Mouse (Mus musculus) forebrain, embryonic 16.5 days (tissue): ENCODE results near the gene Zfp365. TPM values are rescaled to one million over a fixed set of nuclear protein-coding genes. Genes with fewer than 3 reads are reported as not detected.
A peak's percentile ranks its signal among the peaks of the same experiment; 100 is the strongest.

Experiments used
- ATAC-seq: fragments of 200-750 bp; cut with Nextera tagmentation; 2 replicates; pipeline ENCODE4 v1.8.0; 2017; ENCODE audit warnings: mild to moderate bottlenecking, moderate library complexity
- H3K27ac ChIP-seq: fragments of 300-500 bp; sonication (generic); 2 replicates; pipeline ENCODE4 v1.5.1; 2014; ENCODE audit warnings: low read length, control low read depth
- H3K27me3 ChIP-seq: fragments of 300-500 bp; sonication (generic); replicated peaks from 2 replicates; pipeline ENCODE4 v1.6.1; 2014; ENCODE audit warnings: low read length; ENCODE audit not compliant: control insufficient read depth, insufficient read depth
- H3K36me3 ChIP-seq: fragments of 300-500 bp; sonication (generic); 2 replicates; pipeline ENCODE4 v1.6.1; 2014; ENCODE audit not compliant: control insufficient read depth, insufficient read depth
- H3K4me1 ChIP-seq: fragments of 300-500 bp; sonication (generic); replicated peaks from 2 replicates; pipeline ENCODE4 v1.6.1; 2014; ENCODE audit warnings: low read length; ENCODE audit not compliant: control insufficient read depth, insufficient read depth
- H3K4me2 ChIP-seq: fragments of 300-500 bp; sonication (generic); 2 replicates; pipeline ENCODE4 v1.6.1; 2014; ENCODE audit warnings: mild to moderate bottlenecking, low read length, control low read depth
- H3K4me3 ChIP-seq: fragments of 300-500 bp; sonication (generic); replicated peaks from 2 replicates; pipeline ENCODE4 v1.5.1; 2014; ENCODE audit warnings: mild to moderate bottlenecking, low read length, control low read depth
- H3K9ac ChIP-seq: fragments of 300-500 bp; sonication (generic); replicated peaks from 2 replicates; pipeline ENCODE4 v1.6.1; 2014; ENCODE audit warnings: low read depth, low read length, control low read depth
- H3K9me3 ChIP-seq: fragments of 300-500 bp; sonication (generic); 2 replicates; pipeline ENCODE4 v1.6.1; 2016; ENCODE audit warnings: low read length; ENCODE audit not compliant: control insufficient read depth
- WGBS: fragments of 180-500 bp; shearing (Covaris S2); extraction: QIAGEN DNeasy Blood & Tissue Kit; methylation state at CpG from one replicate; pipeline ENCODE4 v1.1.7; 2014; 5-methylcytosine and 5-hydroxymethylcytosine counted together
- polyA plus RNA-seq: library from polyadenylated mRNA; unstranded; fragments of >200 nt; fragmentation: Nextera tagmentation; extraction: Ambion mirVana; gene quantifications from 2 replicates; pipeline ENCODE4 v1.2.1, GENCODE M21; 2015

Zfp365 gene
- polyA plus RNA-seq, 1 experiment from 2014 or later = 4.9 TPM

DNA sequence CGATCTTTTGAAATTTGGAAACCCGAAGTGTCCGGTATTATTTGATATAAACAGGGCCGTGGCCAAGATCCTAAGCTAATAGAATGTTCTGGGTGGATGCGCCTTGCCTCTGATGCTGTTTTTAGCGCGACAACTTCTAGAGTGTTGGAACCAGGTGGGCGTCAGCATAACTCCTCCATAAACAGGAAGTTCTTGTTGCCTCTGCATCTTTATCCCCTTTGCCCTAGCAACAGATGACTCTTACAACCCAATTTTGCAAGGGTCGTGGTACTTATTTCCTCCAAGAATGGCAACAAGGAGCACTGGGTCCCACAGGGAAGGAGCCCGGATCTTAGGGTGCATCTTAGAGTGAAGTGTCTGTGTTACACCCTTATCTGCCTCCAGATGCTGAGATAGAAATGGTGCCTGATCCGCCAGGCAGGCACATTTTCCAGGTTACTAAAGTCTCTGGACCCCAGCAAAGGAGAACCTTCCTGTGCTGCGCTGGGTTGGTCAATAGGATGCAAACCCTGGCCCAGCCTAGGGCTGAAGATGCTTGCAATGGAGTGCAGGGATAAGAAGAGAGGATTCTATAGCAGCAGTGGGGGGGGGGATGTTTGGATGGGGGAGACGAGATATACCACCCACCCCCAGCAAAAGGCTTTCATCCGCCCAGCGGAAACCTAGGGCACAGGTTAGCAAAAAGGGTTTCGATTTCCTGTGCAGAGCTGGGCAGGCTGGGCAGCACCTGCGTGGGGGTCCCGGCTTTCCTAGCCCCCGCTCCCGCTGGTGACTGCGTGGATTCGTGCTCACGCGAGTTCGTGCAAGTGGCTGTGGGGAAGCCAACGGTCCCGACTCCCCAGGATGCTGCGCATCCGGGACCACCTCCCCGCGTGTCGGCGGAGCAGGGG is 770 bp downstream of the Zfp365 start:
- Histone ChIP-seq H3K4me2 (peak overlapping the region; percentile 96), H3K36me3 (no peaks in the 10 kb centered on the region), H3K9ac (peak overlapping the region; percentile 83), H3K27me3 (no peaks in the 10 kb centered on the region), H3K9me3 (no peaks in the 10 kb centered on the region), H3K4me1 (peaks cover 6% of the 10 kb centered on the region; the same call in 1 of the 2 replicates), H3K4me3 (peak overlapping the region; percentile 77), H3K27ac (no peak overlapping the region)
- ATAC-seq = peak; percentile 49
- 20% methylated on average over 32 of the region's 33 CpGs for WGBS

- H3K9me3 ChIP-seq = no peaks in the 10 kb centered on the region
- H3K27me3 ChIP-seq = no peaks in the 10 kb centered on the region
- no peak overlapping the region for H3K9ac ChIP-seq
- H3K4me2 ChIP-seq = no peak overlapping the region
- peaks cover 6% of the 10 kb centered on the region; the same call in 1 of the 2 replicates for H3K4me1 ChIP-seq
- no peaks in the 10 kb centered on the region for H3K36me3 ChIP-seq
- H3K4me3 ChIP-seq = no peak overlapping the region
- ATAC-seq = no peak
- H3K27ac ChIP-seq = no peak overlapping the region
- 93% methylated on average over 4 of the region's 4 CpGs for WGBS
Measured at GRCm38 (mm10) chr10:67907931-67908330, 4.5 kb downstream of the Zfp365 start.

GRCm38 (mm10) chr10:67906926-67907325 is 5.5 kb downstream of the Zfp365 start:
- 88% methylated on average over 2 of the region's 2 CpGs for WGBS
- H3K36me3 ChIP-seq = no peaks in the 10 kb centered on the region
- H3K9ac ChIP-seq = no peak overlapping the region
- H3K4me1 ChIP-seq = peaks cover 3% of the 10 kb centered on the region; the same call in 1 of the 2 replicates
- H3K4me3 ChIP-seq = no peak overlapping the region
- H3K4me2 ChIP-seq = no peak overlapping the region
- no peak for ATAC-seq
- H3K9me3 ChIP-seq = no peaks in the 10 kb centered on the region
- H3K27me3 ChIP-seq = no peaks in the 10 kb centered on the region
- no peak overlapping the region for H3K27ac ChIP-seq

- ATAC-seq = no peak
- Histone ChIP-seq H3K4me3 (no peak overlapping the region), H3K27ac (no peak overlapping the region), H3K4me1 (no peaks in the 10 kb centered on the region), H3K36me3 (no peaks in the 10 kb centered on the region), H3K27me3 (no peaks in the 10 kb centered on the region), H3K9me3 (no peaks in the 10 kb centered on the region), H3K4me2 (no peak overlapping the region), H3K9ac (no peak overlapping the region)
- WGBS = 84% methylated on average over 4 of the region's 4 CpGs
Measured at GRCm38 (mm10) chr10:67906063-67906462, 6.4 kb downstream of the Zfp365 start.

- no peak for ATAC-seq
- Histone ChIP-seq H3K4me2 (no peak overlapping the region), H3K4me3 (no peak overlapping the region), H3K9ac (no peak overlapping the region), H3K4me1 (no peaks in the 10 kb centered on the region), H3K36me3 (no peaks in the 10 kb centered on the region), H3K27ac (no peak overlapping the region), H3K9me3 (no peaks in the 10 kb centered on the region), H3K27me3 (no peaks in the 10 kb centered on the region)
- WGBS = 73% methylated on average over 7 of the region's 7 CpGs
Measured at GRCm38 (mm10) chr10:67903387-67903786, 9.1 kb downstream of the Zfp365 start.

- H3K27me3 ChIP-seq = no peaks in the 10 kb centered on the region
- H3K4me1 ChIP-seq = no peaks in the 10 kb centered on the region
- H3K27ac ChIP-seq = no peak overlapping the region
- ATAC-seq = no peak
- no peak overlapping the region for H3K4me3 ChIP-seq
- H3K4me2 ChIP-seq = no peak overlapping the region
- H3K36me3 ChIP-seq = no peaks in the 10 kb centered on the region
- 12% methylated on average over 5 of the region's 5 CpGs for WGBS
- no peak overlapping the region for H3K9ac ChIP-seq
- H3K9me3 ChIP-seq = no peaks in the 10 kb centered on the region
Measured at GRCm38 (mm10) chr10:67901179-67901578, 11.3 kb downstream of the Zfp365 start.

- 79% methylated on average over 4 of the region's 4 CpGs for WGBS
- no peak overlapping the region for H3K4me3 ChIP-seq
Measured at GRCm38 (mm10) chr10:67898949-67899675, 13.3 kb downstream of the Zfp365 start.

DNA sequence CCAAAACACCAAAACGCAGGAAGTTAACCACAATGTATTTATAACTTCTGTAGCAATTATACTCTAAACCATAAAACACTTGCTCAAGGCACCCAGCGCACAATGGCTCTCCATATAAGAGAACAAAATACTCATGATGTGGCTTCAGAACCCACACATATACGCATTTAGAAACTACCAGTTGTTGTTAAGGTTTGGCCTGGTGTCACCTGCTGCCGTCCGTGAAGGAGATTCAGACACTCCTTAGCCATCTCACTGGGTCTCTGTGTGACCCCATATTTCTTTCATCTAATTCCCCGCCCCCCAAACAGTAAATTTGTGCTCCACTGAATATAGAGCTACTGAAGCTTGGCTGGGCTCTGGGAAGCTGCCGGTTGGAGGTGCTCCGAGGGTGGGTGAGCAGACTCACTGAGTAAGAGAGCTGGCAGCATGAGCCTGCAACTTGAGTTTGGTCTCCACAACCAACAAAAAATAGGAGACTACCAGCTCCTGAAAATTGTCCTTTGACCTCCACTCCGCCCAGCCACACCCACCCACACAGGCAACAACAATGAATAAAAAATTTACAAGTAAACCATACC is 14.0 kb downstream of the Zfp365 start:
- no peaks in the 10 kb centered on the region for H3K27me3 ChIP-seq
- 92% methylated on average over 9 of the region's 9 CpGs for WGBS

More at GRCm38 (mm10) chr10:67898949-67899675, 13.3 kb downstream of the Zfp365 start:
- no peak overlapping the region for H3K4me2 ChIP-seq
- H3K9me3 ChIP-seq = no peaks in the 10 kb centered on the region
- no peak overlapping the region for H3K9ac ChIP-seq
- H3K36me3 ChIP-seq = no peaks in the 10 kb centered on the region
- H3K27me3 ChIP-seq = no peaks in the 10 kb centered on the region
- no peak for ATAC-seq
- H3K4me1 ChIP-seq = peaks cover 4% of the 10 kb centered on the region; the same call in 1 of the 2 replicates
- H3K27ac ChIP-seq = no peak overlapping the region

GRCm38 (mm10) chr10:67897281-67897680 is 15.2 kb downstream of the Zfp365 start:
- no peak; the same call in 1 of the 2 replicates for ATAC-seq
- no peak overlapping the region for H3K4me2 ChIP-seq
- H3K27me3 ChIP-seq = no peaks in the 10 kb centered on the region
- no peak overlapping the region for H3K27ac ChIP-seq
- no peak overlapping the region for H3K9ac ChIP-seq
- WGBS = 77% methylated on average over 6 of the region's 6 CpGs
- no peaks in the 10 kb centered on the region for H3K36me3 ChIP-seq
- no peak overlapping the region for H3K4me3 ChIP-seq
- no peaks in the 10 kb centered on the region for H3K9me3 ChIP-seq
- H3K4me1 ChIP-seq = peaks cover 14% of the 10 kb centered on the region

More for the DNA sequence above, 14.0 kb downstream of the Zfp365 start:
- no peak overlapping the region for H3K9ac ChIP-seq
- H3K36me3 ChIP-seq = no peaks in the 10 kb centered on the region
- peaks cover 10% of the 10 kb centered on the region for H3K4me1 ChIP-seq
- no peak overlapping the region for H3K4me2 ChIP-seq
- no peak overlapping the region for H3K4me3 ChIP-seq
- H3K9me3 ChIP-seq = no peaks in the 10 kb centered on the region
- no peak for ATAC-seq
- H3K27ac ChIP-seq = no peak overlapping the region
